Mouse (Mus musculus): ENCODE data around the gene Gnptg. TPM values are rescaled to one million over a fixed set of nuclear protein-coding genes. Genes with fewer than 3 reads are reported as not detected.

Gene Gnptg
- 91.6 and 94.0 TPM in 2 replicates for polyA plus RNA-seq (2015; fragmentation: Nextera tagmentation; extraction: Ambion mirVana)

- no peaks in the 10 kb centered on the region for H3K27me3 ChIP-seq
- peak within 1 kb of the TSS; percentile 78 for H3K4me3 ChIP-seq
- peaks cover 21% of the 10 kb centered on the region for H3K4me1 ChIP-seq (replicated peaks)
- peak within 1 kb of the TSS; percentile 98 for H3K4me2 ChIP-seq
- ATAC-seq (ENCODE audit: low FRiP score), result peak; percentile 87
- peak within 1 kb of the TSS; percentile 97 for H3K9ac ChIP-seq
- peaks cover 55% of the 10 kb centered on the region for H3K36me3 ChIP-seq
- H3K27ac ChIP-seq, result peak within 1 kb of the TSS; percentile 85
- H3K9me3 ChIP-seq, result no peaks in the 10 kb centered on the region
- under 1% methylated on average over 80 of the region's 80 CpGs for WGBS
Observed at GRCm38 (mm10) chr17:25239695-25240636, at the start of gene Gnptg, which contains the start of gene Tsr3. Gnptg (minus strand) TSS chr17:25240124. Tsr3 (plus strand) TSS chr17:25240170.

- no peaks in the 10 kb centered on the region for H3K4me1 ChIP-seq (replicated peaks)
- H3K27me3 ChIP-seq, result no peaks in the 10 kb centered on the region
- no peaks in the 10 kb centered on the region for H3K9me3 ChIP-seq
- H3K36me3 ChIP-seq, result no peaks in the 10 kb centered on the region
- H3K4me3 ChIP-seq, result no peak overlapping the region
- H3K4me2 ChIP-seq, result no peak overlapping the region
- no peak overlapping the region for H3K9ac ChIP-seq
- WGBS, result 25% methylated on average over 4 of the region's 4 CpGs
- no peak for ATAC-seq (ENCODE audit: low FRiP score)
- no peak overlapping the region for H3K27ac ChIP-seq
Observed at GRCm38 (mm10) chr17:25288842-25289241, 48.9 kb upstream of the Gnptg start.

- no peaks in the 10 kb centered on the region for H3K9me3 ChIP-seq
- H3K4me3 ChIP-seq, result no peak overlapping the region
- no peaks in the 10 kb centered on the region for H3K36me3 ChIP-seq
- ATAC-seq (ENCODE audit: low FRiP score), result no peak
- no peak overlapping the region for H3K27ac ChIP-seq
- no peak overlapping the region for H3K4me2 ChIP-seq
- WGBS, result 21% methylated on average over 3 of the region's 3 CpGs
- no peaks in the 10 kb centered on the region for H3K27me3 ChIP-seq
- H3K4me1 ChIP-seq (replicated peaks), result no peaks in the 10 kb centered on the region
- H3K9ac ChIP-seq, result no peak overlapping the region
Observed at GRCm38 (mm10) chr17:25285033-25285432, 45.1 kb upstream of the Gnptg start.

- 45% methylated on average over 11 of the region's 11 CpGs for WGBS
- no peak overlapping the region; the same call in 1 of the 2 replicates for H3K4me2 ChIP-seq
- H3K27me3 ChIP-seq, result 0 out of 2 replicates have a peak, but pooled peaks cover 4% of the 10 kb centered on the region
- no peak overlapping the region for H3K27ac ChIP-seq
- H3K4me3 ChIP-seq, result no peak overlapping the region
- no peak overlapping the region for H3K9ac ChIP-seq
- H3K4me1 ChIP-seq (replicated peaks), result no peaks in the 10 kb centered on the region
- no peaks in the 10 kb centered on the region for H3K9me3 ChIP-seq
- ATAC-seq (ENCODE audit: low FRiP score), result no peak
- H3K36me3 ChIP-seq, result no peaks in the 10 kb centered on the region
Observed at GRCm38 (mm10) chr17:25282133-25282532, 42.2 kb upstream of the Gnptg start.

GRCm38 (mm10) chr17:25275833-25276232 lies 35.9 kb upstream of the Gnptg start:
- Histone ChIP-seq H3K27me3 (peaks cover 4% of the 10 kb centered on the region; the same call in 1 of the 2 replicates), H3K4me3 (no peak overlapping the region), H3K9me3 (no peaks in the 10 kb centered on the region), H3K9ac (no peak overlapping the region), H3K4me1 (replicated peaks) (peaks cover 26% of the 10 kb centered on the region), H3K36me3 (no peaks in the 10 kb centered on the region), H3K4me2 (no peak overlapping the region), H3K27ac (no peak overlapping the region)
- no peak for ATAC-seq (ENCODE audit: low FRiP score)
- WGBS, result 96% methylated on average over 3 of the region's 3 CpGs

- ATAC-seq (ENCODE audit: low FRiP score), result no peak
- H3K36me3 ChIP-seq, result no peaks in the 10 kb centered on the region
- 91% methylated on average over 9 of the region's 9 CpGs for WGBS
- H3K27ac ChIP-seq, result peak within 1 kb of the TSS; percentile 99
- H3K4me3 ChIP-seq, result peak within 1 kb of the TSS; percentile 99
- peak within 1 kb of the TSS; percentile 99 for H3K4me2 ChIP-seq
- peak within 1 kb of the TSS; percentile 100 for H3K9ac ChIP-seq
- H3K27me3 ChIP-seq, result peaks cover 4% of the 10 kb centered on the region; the same call in 1 of the 2 replicates
- peaks cover 37% of the 10 kb centered on the region for H3K4me1 ChIP-seq (replicated peaks)
- H3K9me3 ChIP-seq, result no peaks in the 10 kb centered on the region
Observed at GRCm38 (mm10) chr17:25274571-25275346, 34.8 kb upstream of the Gnptg start, which contains the start of gene Ube2i. Ube2i (minus strand) TSS chr17:25274622.

- Histone ChIP-seq H3K9me3 (no peaks in the 10 kb centered on the region), H3K36me3 (peaks cover 7% of the 10 kb centered on the region), H3K27ac (peak overlapping the region; percentile 99), H3K4me1 (replicated peaks) (peaks cover 43% of the 10 kb centered on the region), H3K9ac (peak overlapping the region; percentile 100), H3K4me3 (peak overlapping the region; percentile 99), H3K27me3 (peaks cover 4% of the 10 kb centered on the region; the same call in 1 of the 2 replicates), H3K4me2 (peak overlapping the region; percentile 99)
- 1% methylated on average over 38 of the region's 45 CpGs for WGBS
- peak; percentile 89 for ATAC-seq (ENCODE audit: low FRiP score)
Observed at GRCm38 (mm10) chr17:25273706-25274501, 34.0 kb upstream of the Gnptg start.

GRCm38 (mm10) chr17:25272951-25273705 lies 33.2 kb upstream of the Gnptg start:
- Histone ChIP-seq H3K27me3 (peaks cover 4% of the 10 kb centered on the region; the same call in 1 of the 2 replicates), H3K36me3 (peaks cover 15% of the 10 kb centered on the region), H3K9me3 (no peaks in the 10 kb centered on the region), H3K27ac (peak overlapping the region; percentile 99), H3K4me1 (replicated peaks) (peaks cover 43% of the 10 kb centered on the region), H3K9ac (peak overlapping the region; percentile 100), H3K4me2 (peak overlapping the region; percentile 99), H3K4me3 (peak overlapping the region; percentile 99)
- under 1% methylated on average over 66 of the region's 92 CpGs for WGBS
- peak; percentile 92 for ATAC-seq (ENCODE audit: low FRiP score)

GRCm38 (mm10) chr17:25272326-25272725 lies 32.4 kb upstream of the Gnptg start:
- H3K27me3 ChIP-seq, result no peaks in the 10 kb centered on the region; the same call in 1 of the 2 replicates
- WGBS, result 1% methylated on average over 10 of the region's 10 CpGs

GRCm38 (mm10) chr17:25270795-25271335 lies 30.9 kb upstream of the Gnptg start:
- Histone ChIP-seq H3K36me3 (peaks cover 38% of the 10 kb centered on the region), H3K27ac (no peak overlapping the region), H3K4me1 (replicated peaks) (peaks cover 43% of the 10 kb centered on the region), H3K4me3 (peak overlapping the region; percentile 99), H3K27me3 (no peaks in the 10 kb centered on the region), H3K9me3 (no peaks in the 10 kb centered on the region), H3K9ac (peak overlapping the region; percentile 100), H3K4me2 (peak overlapping the region; percentile 99)
- WGBS, result 95% methylated on average over 2 of the region's 2 CpGs
- ATAC-seq (ENCODE audit: low FRiP score), result no peak

More at GRCm38 (mm10) chr17:25272326-25272725, 32.4 kb upstream of the Gnptg start:
- H3K36me3 ChIP-seq, result peaks cover 23% of the 10 kb centered on the region
- peak overlapping the region; percentile 99 for H3K27ac ChIP-seq
- H3K4me3 ChIP-seq, result peak overlapping the region; percentile 99
- H3K9ac ChIP-seq, result peak overlapping the region; percentile 100
- ATAC-seq (ENCODE audit: low FRiP score), result no peak
- H3K9me3 ChIP-seq, result no peaks in the 10 kb centered on the region
- peak overlapping the region; percentile 99 for H3K4me2 ChIP-seq
- peaks cover 43% of the 10 kb centered on the region for H3K4me1 ChIP-seq (replicated peaks)

Measured in hindbrain, embryonic 13.5 days (tissue).